Mouse (Mus musculus): ENCODE results near the gene Cwc22. TPM values are rescaled to one million over a fixed set of nuclear protein-coding genes. Genes with fewer than 3 reads are reported as not detected.

Cwc22 gene
- polyA plus RNA-seq, 1 experiment from 2014 or later, result 36.8 TPM

- no peak overlapping the region for H3K4me2 ChIP-seq (ENCODE audit: low read depth)
- DNase-seq (ENCODE audit: low spot score) (no peak), ATAC-seq (ENCODE audit: insufficient read depth, low FRiP score, low TSS enrichment) (no peak)
- no peak overlapping the region for H3K27ac ChIP-seq (ENCODE audit: low read depth, low read length)
- no peaks in the 10 kb centered on the region for H3K4me1 ChIP-seq (ENCODE audit: control insufficient read depth, insufficient read depth, low read length)
- no peaks in the 10 kb centered on the region; the same call in 1 of the 2 replicates for H3K36me3 ChIP-seq (ENCODE audit: control insufficient read depth, insufficient read depth, low read length)
- no peak overlapping the region for H3K4me3 ChIP-seq (ENCODE audit: low read depth, low read length)
- no peaks in the 10 kb centered on the region for H3K27me3 ChIP-seq (ENCODE audit: control insufficient read depth, insufficient read depth, low read length)
- no peaks in the 10 kb centered on the region for H3K9me3 ChIP-seq (ENCODE audit: control insufficient read depth, low read length)
- 93% methylated on average over 8 of the region's 8 CpGs for WGBS
- no peak overlapping the region for H3K9ac ChIP-seq (ENCODE audit: low read length)
These were observed 51.3 kb downstream of the Cwc22 start for GRCm38 (mm10) chr2:77894896-77895295.

GRCm38 (mm10) chr2:77893505-77893904 lies 52.7 kb downstream of the Cwc22 start:
- no peaks in the 10 kb centered on the region for H3K4me1 ChIP-seq (ENCODE audit: control insufficient read depth, insufficient read depth, low read length)
- H3K27me3 ChIP-seq (ENCODE audit: control insufficient read depth, insufficient read depth, low read length), result no peaks in the 10 kb centered on the region
- H3K9me3 ChIP-seq (ENCODE audit: control insufficient read depth, low read length), result no peaks in the 10 kb centered on the region
- no peak overlapping the region for H3K27ac ChIP-seq (ENCODE audit: low read depth, low read length)
- 94% methylated on average over 8 of the region's 8 CpGs for WGBS
- no peak overlapping the region for H3K4me3 ChIP-seq (ENCODE audit: low read depth, low read length)
- no peak for ATAC-seq (ENCODE audit: insufficient read depth, low FRiP score, low TSS enrichment)
- H3K36me3 ChIP-seq (ENCODE audit: control insufficient read depth, insufficient read depth, low read length), result no peaks in the 10 kb centered on the region; the same call in 1 of the 2 replicates
- H3K4me2 ChIP-seq (ENCODE audit: low read depth), result no peak overlapping the region
- H3K9ac ChIP-seq (ENCODE audit: low read length), result no peak overlapping the region
- DNase-seq (ENCODE audit: low spot score), result no peak

- no peak overlapping the region for H3K9ac ChIP-seq (ENCODE audit: low read length)
- WGBS, result 89% methylated on average over 4 of the region's 4 CpGs
- no peaks in the 10 kb centered on the region for H3K4me1 ChIP-seq (ENCODE audit: control insufficient read depth, insufficient read depth, low read length)
- ATAC-seq (ENCODE audit: insufficient read depth, low FRiP score, low TSS enrichment) (no peak), DNase-seq (ENCODE audit: low spot score) (no peak)
- H3K9me3 ChIP-seq (ENCODE audit: control insufficient read depth, low read length), result no peaks in the 10 kb centered on the region
- no peaks in the 10 kb centered on the region for H3K27me3 ChIP-seq (ENCODE audit: control insufficient read depth, insufficient read depth, low read length)
- no peak overlapping the region for H3K27ac ChIP-seq (ENCODE audit: low read depth, low read length)
- H3K36me3 ChIP-seq (ENCODE audit: control insufficient read depth, insufficient read depth, low read length), result no peaks in the 10 kb centered on the region
- H3K4me2 ChIP-seq (ENCODE audit: low read depth), result no peak overlapping the region
- H3K4me3 ChIP-seq (ENCODE audit: low read depth, low read length), result no peak overlapping the region
These were observed 53.6 kb downstream of the Cwc22 start for GRCm38 (mm10) chr2:77892573-77892972.

GRCm38 (mm10) chr2:77890836-77891438 lies 55.2 kb downstream of the Cwc22 start:
- no peak overlapping the region for H3K9ac ChIP-seq (ENCODE audit: low read length)
- no peak for ATAC-seq (ENCODE audit: insufficient read depth, low FRiP score, low TSS enrichment)
- 96% methylated on average over 5 of the region's 5 CpGs for whole genome bisulfite sequencing
- H3K4me1 ChIP-seq (ENCODE audit: control insufficient read depth, insufficient read depth, low read length), result no peaks in the 10 kb centered on the region
- H3K27ac ChIP-seq (ENCODE audit: low read depth, low read length), result no peak overlapping the region
- no peaks in the 10 kb centered on the region for H3K36me3 ChIP-seq (ENCODE audit: control insufficient read depth, insufficient read depth, low read length)
- no peaks in the 10 kb centered on the region for H3K9me3 ChIP-seq (ENCODE audit: control insufficient read depth, low read length)
- no peak overlapping the region for H3K4me3 ChIP-seq (ENCODE audit: low read depth, low read length)
- H3K27me3 ChIP-seq (ENCODE audit: control insufficient read depth, insufficient read depth, low read length), result no peaks in the 10 kb centered on the region
- no peak for DNase-seq (ENCODE audit: low spot score)
- no peak overlapping the region for H3K4me2 ChIP-seq (ENCODE audit: low read depth)

DNA sequence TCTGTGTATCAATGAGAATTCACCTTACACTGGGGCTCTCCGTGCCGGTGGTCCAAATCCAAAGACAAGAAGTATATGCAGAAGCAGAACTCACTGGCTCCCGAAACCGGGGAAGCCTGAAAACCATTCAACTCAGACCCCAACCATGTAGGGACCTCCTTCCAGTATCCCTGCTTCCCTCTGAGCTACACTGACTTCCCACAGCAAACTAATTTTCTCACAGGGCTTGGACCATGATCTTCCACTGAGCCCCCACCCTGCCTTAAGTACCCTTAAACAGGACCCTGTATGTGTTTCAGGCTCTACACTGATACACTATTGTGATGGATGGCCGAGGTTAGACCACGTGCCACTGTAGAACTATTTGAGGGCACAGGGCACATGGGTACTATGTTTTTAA lies 56.2 kb downstream of the Cwc22 start:
- H3K36me3 ChIP-seq (ENCODE audit: control insufficient read depth, insufficient read depth, low read length), result no peaks in the 10 kb centered on the region
- DNase-seq (ENCODE audit: low spot score), result no peak
- no peak overlapping the region for H3K9ac ChIP-seq (ENCODE audit: low read length)
- H3K27me3 ChIP-seq (ENCODE audit: control insufficient read depth, insufficient read depth, low read length), result no peaks in the 10 kb centered on the region
- H3K9me3 ChIP-seq (ENCODE audit: control insufficient read depth, low read length), result no peaks in the 10 kb centered on the region
- no peak for ATAC-seq (ENCODE audit: insufficient read depth, low FRiP score, low TSS enrichment)
- no peaks in the 10 kb centered on the region for H3K4me1 ChIP-seq (ENCODE audit: control insufficient read depth, insufficient read depth, low read length)
- no peak overlapping the region for H3K4me2 ChIP-seq (ENCODE audit: low read depth)
- H3K4me3 ChIP-seq (ENCODE audit: low read depth, low read length), result no peak overlapping the region
- no peak overlapping the region for H3K27ac ChIP-seq (ENCODE audit: low read depth, low read length)
- WGBS, result 97% methylated on average over 6 of the region's 6 CpGs

- H3K4me3 ChIP-seq (ENCODE audit: low read depth, low read length), result no peak overlapping the region
- H3K27ac ChIP-seq (ENCODE audit: low read depth, low read length), result no peak overlapping the region
- no peaks in the 10 kb centered on the region for H3K27me3 ChIP-seq (ENCODE audit: control insufficient read depth, insufficient read depth, low read length)
- H3K4me2 ChIP-seq (ENCODE audit: low read depth), result no peak overlapping the region
- H3K36me3 ChIP-seq (ENCODE audit: control insufficient read depth, insufficient read depth, low read length), result no peaks in the 10 kb centered on the region
- DNase-seq (ENCODE audit: low spot score), result no peak
- WGBS, result 94% methylated on average over 5 of the region's 5 CpGs
- H3K4me1 ChIP-seq (ENCODE audit: control insufficient read depth, insufficient read depth, low read length), result no peaks in the 10 kb centered on the region
- H3K9ac ChIP-seq (ENCODE audit: low read length), result no peak overlapping the region
- no peak for ATAC-seq (ENCODE audit: insufficient read depth, low FRiP score, low TSS enrichment)
- no peaks in the 10 kb centered on the region for H3K9me3 ChIP-seq (ENCODE audit: control insufficient read depth, low read length)
These were observed 56.8 kb downstream of the Cwc22 start for GRCm38 (mm10) chr2:77889401-77889800.

DNA sequence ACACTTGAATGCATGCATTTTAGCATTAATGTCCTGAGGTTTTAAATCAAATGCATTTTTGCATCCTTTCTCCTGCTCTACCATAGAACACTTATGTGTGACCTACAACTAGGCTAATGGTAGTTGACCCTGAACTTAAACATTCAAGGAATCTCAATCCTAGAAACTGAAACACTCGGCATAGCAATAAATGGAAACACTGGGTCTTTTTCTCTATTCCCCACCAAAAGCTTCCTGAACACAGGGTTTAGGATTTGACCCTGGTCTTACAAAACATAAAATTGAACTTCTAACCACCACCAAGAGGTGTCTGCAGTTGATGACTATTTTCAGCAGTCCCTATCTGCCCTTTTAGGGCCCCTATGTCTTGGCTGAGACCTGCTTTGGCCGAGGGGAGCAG lies 57.3 kb downstream of the Cwc22 start:
- Histone ChIP-seq H3K9ac (ENCODE audit: low read length) (no peak overlapping the region), H3K9me3 (ENCODE audit: control insufficient read depth, low read length) (no peaks in the 10 kb centered on the region), H3K36me3 (ENCODE audit: control insufficient read depth, insufficient read depth, low read length) (no peaks in the 10 kb centered on the region), H3K4me2 (ENCODE audit: low read depth) (no peak overlapping the region), H3K4me3 (ENCODE audit: low read depth, low read length) (no peak overlapping the region), H3K4me1 (ENCODE audit: control insufficient read depth, insufficient read depth, low read length) (no peaks in the 10 kb centered on the region), H3K27me3 (ENCODE audit: control insufficient read depth, insufficient read depth, low read length) (no peaks in the 10 kb centered on the region), H3K27ac (ENCODE audit: low read depth, low read length) (no peak overlapping the region)
- 81% methylated on average over 2 of the region's 2 CpGs for WGBS
- ATAC-seq (ENCODE audit: insufficient read depth, low FRiP score, low TSS enrichment), result no peak
- DNase-seq (ENCODE audit: low spot score), result no peak

- no peak overlapping the region for H3K4me3 ChIP-seq (ENCODE audit: low read depth, low read length)
- no peak overlapping the region for H3K27ac ChIP-seq (ENCODE audit: low read depth, low read length)
- WGBS, result 86% methylated on average over 6 of the region's 6 CpGs
- no peaks in the 10 kb centered on the region for H3K9me3 ChIP-seq (ENCODE audit: control insufficient read depth, low read length)
- no peaks in the 10 kb centered on the region for H3K4me1 ChIP-seq (ENCODE audit: control insufficient read depth, insufficient read depth, low read length)
- DNase-seq (ENCODE audit: low spot score), result no peak
- no peak for ATAC-seq (ENCODE audit: insufficient read depth, low FRiP score, low TSS enrichment)
- no peak overlapping the region for H3K4me2 ChIP-seq (ENCODE audit: low read depth)
- no peaks in the 10 kb centered on the region for H3K36me3 ChIP-seq (ENCODE audit: control insufficient read depth, insufficient read depth, low read length)
- no peaks in the 10 kb centered on the region for H3K27me3 ChIP-seq (ENCODE audit: control insufficient read depth, insufficient read depth, low read length)
- H3K9ac ChIP-seq (ENCODE audit: low read length), result no peak overlapping the region
These were observed 58.1 kb downstream of the Cwc22 start for GRCm38 (mm10) chr2:77888056-77888455.

GRCm38 (mm10) chr2:77887166-77887565 lies 59.0 kb downstream of the Cwc22 start:
- Histone ChIP-seq H3K4me3 (ENCODE audit: low read depth, low read length) (no peak overlapping the region), H3K4me2 (ENCODE audit: low read depth) (no peak overlapping the region), H3K36me3 (ENCODE audit: control insufficient read depth, insufficient read depth, low read length) (no peaks in the 10 kb centered on the region), H3K4me1 (ENCODE audit: control insufficient read depth, insufficient read depth, low read length) (no peaks in the 10 kb centered on the region), H3K9ac (ENCODE audit: low read length) (no peak overlapping the region), H3K9me3 (ENCODE audit: control insufficient read depth, low read length) (no peaks in the 10 kb centered on the region), H3K27me3 (ENCODE audit: control insufficient read depth, insufficient read depth, low read length) (no peaks in the 10 kb centered on the region), H3K27ac (ENCODE audit: low read depth, low read length) (no peak overlapping the region)
- ATAC-seq (ENCODE audit: insufficient read depth, low FRiP score, low TSS enrichment), result no peak
- 87% methylated on average over 4 of the region's 4 CpGs for WGBS
- DNase-seq (ENCODE audit: low spot score), result no peak
